27 mouse cellular contexts compared by ENCODE assay signal in the genomic region with DNA sequence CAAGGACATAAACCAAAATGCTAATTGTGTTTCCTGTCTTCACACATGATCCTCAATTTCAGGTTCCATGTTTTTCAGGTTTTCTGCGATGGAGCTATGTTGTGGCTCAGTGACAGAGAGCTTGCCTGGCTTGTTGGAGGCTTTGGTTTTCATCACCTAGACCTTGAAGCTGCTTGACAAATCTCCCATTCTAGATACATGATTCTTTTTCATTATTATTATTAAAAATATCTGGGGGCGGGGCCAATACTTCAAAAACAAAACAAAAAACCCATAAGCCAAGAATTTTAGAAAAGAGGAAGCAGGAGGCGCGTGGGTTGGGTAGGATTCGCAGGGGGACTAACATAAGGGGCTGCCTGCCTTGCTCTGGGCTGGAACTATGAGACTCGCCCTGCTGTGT. TPM values are rescaled to one million over a fixed set of nuclear protein-coding genes. Genes with fewer than 3 reads are reported as not detected.
"Had no signal": no experiment of that assay in that cellular context is flagged by ENCODE, and none has a peak within 500 bp of the region (broad histone marks: within the 10 kb centered on the region; RNA-seq: fewer than 3 reads in every experiment).

Gene Pla2g2d, plus strand, starts transcription at position 301 of the 400 bp plus-strand sequence.

- H3K27me3 ChIP-seq: limb, embryonic 13.5 days; midbrain, embryonic 13.5 days had no signal

- H3K27ac ChIP-seq: limb, embryonic 10.5 days; limb, embryonic 13.5 days; liver, embryonic 12.5 days; liver, embryonic 15.5 days; lung, embryonic 15.5 days; midbrain, embryonic 10.5 days; stomach, postnatal 0 days had no signal

- H3K4me1 ChIP-seq: liver, embryonic 12.5 days; liver, embryonic 15.5 days; lung, embryonic 15.5 days; megakaryocyte, embryonic 14.5 days had no signal

- H3K4me3 ChIP-seq: limb, embryonic 10.5 days; limb, embryonic 13.5 days; liver, embryonic 12.5 days; liver, embryonic 15.5 days; lung, embryonic 15.5 days; megakaryocyte, embryonic 14.5 days; midbrain, embryonic 10.5 days; midbrain, embryonic 13.5 days; myocyte had no signal

- H3K4me2 ChIP-seq: limb, embryonic 13.5 days; liver, embryonic 12.5 days; liver, embryonic 15.5 days; lung, embryonic 15.5 days; midbrain, embryonic 13.5 days had no signal

- ATAC-seq: intestine, embryonic 16.5 days; liver, embryonic 12.5 days; midbrain, embryonic 13.5 days; midbrain, embryonic 16.5 days had no signal

- H3K9ac ChIP-seq: limb, embryonic 13.5 days; liver, embryonic 12.5 days; liver, embryonic 15.5 days; lung, embryonic 15.5 days; midbrain, embryonic 13.5 days had no signal

- H3K36me3 ChIP-seq: limb, embryonic 10.5 days; limb, embryonic 13.5 days; liver, embryonic 12.5 days; liver, embryonic 15.5 days; lung, embryonic 15.5 days; midbrain, embryonic 10.5 days; midbrain, embryonic 13.5 days had no signal

- DNase-seq: kidney, adult 18-20 months; kidney, adult 9 months; kidney, postnatal 14 days; kidney, postnatal 4 days; liver; lung, adult 18-20 months; lung, postnatal 10 days; lung, postnatal 36 days; retina, postnatal 1 day; right cerebral cortex, postnatal 25 days; spleen, adult 18-20 months; thymus, postnatal 25 days had no signal

- H3K9me3 ChIP-seq: limb, embryonic 10.5 days; limb, embryonic 13.5 days; liver, embryonic 12.5 days; liver, embryonic 15.5 days; lung, embryonic 15.5 days; megakaryocyte, embryonic 14.5 days; midbrain, embryonic 10.5 days; midbrain, embryonic 13.5 days had no signal

RNA-seq across cellular contexts. Expression of gene Pla2g2d, which starts in this region (rescaled TPM):
- total RNA-seq: monocyte, adult 5-6 weeks; neutrophil, adult 5-6 weeks had no signal
- polyA plus RNA-seq: kidney, embryonic 16.5 days; limb, embryonic 10.5 days; liver, embryonic 15.5 days; lung, embryonic 15.5 days had no signal
